Mouse (Mus musculus) c-Kit-negative CD71-positive TER-119-positive erythroid progenitor cells, embryonic 14.5 days (primary cell): ENCODE results near the gene Elmod3.
A peak's percentile ranks its signal among the peaks of the same experiment; 100 is the strongest.

Source experiments
- DNase-seq: peaks from one replicate; pipeline ENCODE4 v3.0.0-alpha.2; 2013; ENCODE audit warnings: low read depth, low spot score

The Elmod3 gene

GRCm38 (mm10) chr6:72597956-72598753 lies at the start of gene Elmod3, which contains the start of gene Retsat:
Elmod3 (minus strand) TSS chr6:72598413.
Retsat (plus strand) TSS chr6:72598475.
- peak; percentile 75 for DNase-seq

GRCm38 (mm10) chr6:72647383-72647820 lies 49.2 kb upstream of the Elmod3 start:
- peak; percentile 20 for DNase-seq

- DNase-seq, result no peak
Observed at GRCm38 (mm10) chr6:72645364-72645763, 47.2 kb upstream of the Elmod3 start.

- no peak for DNase-seq
Observed at GRCm38 (mm10) chr6:72644576-72644975, 46.4 kb upstream of the Elmod3 start.

- no peak for DNase-seq
Observed at GRCm38 (mm10) chr6:72641218-72641954, 43.2 kb upstream of the Elmod3 start.

- DNase-seq, result no peak
Observed at GRCm38 (mm10) chr6:72636940-72637339, 38.7 kb upstream of the Elmod3 start.

- no peak for DNase-seq
Observed at GRCm38 (mm10) chr6:72635760-72636431, 37.7 kb upstream of the Elmod3 start.

- DNase-seq, result no peak
Observed at GRCm38 (mm10) chr6:72634311-72634710, 36.1 kb upstream of the Elmod3 start.

- DNase-seq, result no peak
Observed at GRCm38 (mm10) chr6:72631700-72632099, 33.5 kb upstream of the Elmod3 start.

- DNase-seq, result no peak
Observed at GRCm38 (mm10) chr6:72630961-72631360, 32.7 kb upstream of the Elmod3 start.

GRCm38 (mm10) chr6:72630370-72630769 lies 32.2 kb upstream of the Elmod3 start:
- no peak for DNase-seq

GRCm38 (mm10) chr6:72627276-72627675 lies 29.1 kb upstream of the Elmod3 start:
- DNase-seq, result no peak

- no peak for DNase-seq
Observed at GRCm38 (mm10) chr6:72626391-72626790, 28.2 kb upstream of the Elmod3 start.

GRCm38 (mm10) chr6:72623661-72624402 lies 25.6 kb upstream of the Elmod3 start:
- DNase-seq, result no peak

- DNase-seq, result no peak
Observed at GRCm38 (mm10) chr6:72622917-72623316, 24.7 kb upstream of the Elmod3 start.

- DNase-seq, result no peak
Observed at GRCm38 (mm10) chr6:72620920-72621319, 22.7 kb upstream of the Elmod3 start.

GRCm38 (mm10) chr6:72619734-72620532 lies 21.7 kb upstream of the Elmod3 start:
- DNase-seq, result no peak

- DNase-seq, result peak; percentile 90
Observed at GRCm38 (mm10) chr6:72616643-72617288, 18.6 kb upstream of the Elmod3 start, which contains the start of gene Tgoln1. Tgoln1 (minus strand) TSS chr6:72617000.

GRCm38 (mm10) chr6:72615561-72616375 lies 17.6 kb upstream of the Elmod3 start:
- no peak for DNase-seq
